Comparison of ENCODE assay signal across 8 mouse cellular contexts in the genomic region with DNA sequence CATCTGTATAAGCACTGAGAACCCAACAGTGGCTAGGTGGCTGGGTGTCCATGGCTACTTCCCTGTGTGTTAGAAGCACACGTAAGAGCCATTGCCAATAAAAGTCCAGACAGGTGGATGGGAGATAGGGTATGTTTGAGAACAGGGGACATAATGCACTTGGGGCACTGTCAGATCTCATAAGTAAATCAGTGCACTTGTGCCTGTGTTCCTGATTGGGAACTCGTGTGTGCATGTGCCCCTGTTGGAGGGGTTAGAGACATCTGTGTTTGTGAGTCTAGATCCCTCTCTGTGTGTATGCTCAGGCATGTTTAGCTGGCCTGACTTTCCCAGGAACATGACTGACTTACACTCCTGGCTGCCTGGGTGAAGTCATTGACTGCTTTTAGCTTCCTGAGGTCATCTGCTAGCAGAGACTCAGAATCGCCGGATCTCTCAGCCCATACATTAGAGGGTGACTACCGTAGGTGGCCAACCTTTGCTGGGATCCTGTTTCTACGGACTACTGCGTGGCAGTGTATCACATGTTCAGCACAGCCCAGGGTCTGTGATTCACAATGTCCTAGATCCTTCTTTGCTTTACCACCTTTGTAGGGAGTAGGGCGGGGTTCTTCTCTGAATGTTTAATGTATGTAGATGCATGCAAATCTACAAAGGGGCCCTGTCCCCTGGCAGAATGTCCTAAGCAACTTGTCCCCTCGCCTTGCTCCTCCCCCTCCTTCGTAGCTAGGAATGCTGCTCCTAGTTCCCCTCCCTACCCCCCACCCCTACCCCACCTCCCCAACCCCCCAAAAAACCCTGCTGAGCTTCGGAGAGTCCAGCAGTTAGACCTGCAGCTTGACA. TPM values are rescaled to one million over a fixed set of nuclear protein-coding genes. Genes with fewer than 3 reads are reported as not detected.
DNase-seq lines count a peak whose midpoint lies in the region; ATAC-seq and TF ChIP-seq lines count a peak whose summit lies in the region.

No protein-coding gene starts in this region.

- H3K27ac ChIP-seq in kidney, adult 2 months (ENCODE audit: insufficient read depth, low read depth, low read length) = 0 out of 2 replicates have a peak overlapping the region, but pooled peaks have one; percentile 18
- peak overlapping the region; percentile 97 for H3K27ac ChIP-seq in heart, embryonic 12.5 days (ENCODE audit: poor library complexity, severe bottlenecking)
- peak overlapping the region; percentile 96 for H3K27ac ChIP-seq in midbrain, embryonic 13.5 days

- no peak for TF ChIP-seq POLR2A in kidney, adult 2 months (IDR thresholded peaks at IDR 0.05; ENCODE audit: low read depth, low read length)

- H3K9ac ChIP-seq in heart, embryonic 12.5 days = peak overlapping the region; percentile 57
- peak overlapping the region; percentile 33; the same call in 1 of the 2 replicates for H3K9ac ChIP-seq in midbrain, embryonic 13.5 days (replicated peaks)

- H3K36me3 ChIP-seq in kidney, adult 2 months (ENCODE audit: control insufficient read depth, insufficient read depth, low read length) = no peaks in the 10 kb centered on the region
- H3K36me3 ChIP-seq in heart, embryonic 12.5 days = peaks cover 33% of the 10 kb centered on the region
- peaks cover 42% of the 10 kb centered on the region for H3K36me3 ChIP-seq in midbrain, embryonic 13.5 days

- H3K4me2 ChIP-seq in heart, embryonic 12.5 days = peak overlapping the region; percentile 53
- peak overlapping the region; percentile 87 for H3K4me2 ChIP-seq in midbrain, embryonic 13.5 days (replicated peaks)

- DNase-seq in kidney, adult 2 months = no peak
- no peak for DNase-seq in kidney, postnatal 25 days
- DNase-seq in R1 (ENCODE audit: low read depth, low spot score) = peak; percentile 94
- no peak for DNase-seq in ovary, postnatal 10 days (ENCODE audit: low spot score)
- DNase-seq in layer of hippocampus, adult 8-10 months (ENCODE audit: low spot score in 2 of 2) = no peak
- DNase-seq in spleen, postnatal 10 days (ENCODE audit: low spot score in 2 of 2) = no peak

- H3K9me3 ChIP-seq in heart, embryonic 12.5 days (replicated peaks) = no peaks in the 10 kb centered on the region
- no peaks in the 10 kb centered on the region for H3K9me3 ChIP-seq in midbrain, embryonic 13.5 days

- no peak for ATAC-seq in heart, embryonic 12.5 days (ENCODE audit: insufficient number of reproducible peaks, low FRiP score)
- peak; percentile 19 for ATAC-seq in midbrain, embryonic 13.5 days

- H3K4me3 ChIP-seq in kidney, adult 2 months (ENCODE audit: insufficient read depth, low read depth, low read length) = no peak overlapping the region
- 0 out of 2 replicates have a peak overlapping the region, but pooled peaks have one; percentile 3 for H3K4me3 ChIP-seq in heart, embryonic 12.5 days
- peak overlapping the region; percentile 16 for H3K4me3 ChIP-seq in midbrain, embryonic 13.5 days (replicated peaks)

- H3K27me3 ChIP-seq in kidney, adult 2 months (replicated peaks; ENCODE audit: control insufficient read depth, insufficient read depth, low read length) = no peaks in the 10 kb centered on the region
- H3K27me3 ChIP-seq in heart, embryonic 12.5 days (replicated peaks) = no peaks in the 10 kb centered on the region
- no peaks in the 10 kb centered on the region for H3K27me3 ChIP-seq in midbrain, embryonic 13.5 days

- WGBS in kidney, adult 2 months = 48% methylated on average over 11 of the region's 11 CpGs
- 18% methylated on average over 11 of the region's 11 CpGs for WGBS in heart, embryonic 12.5 days
- 11% methylated on average over 11 of the region's 11 CpGs for WGBS in midbrain, embryonic 13.5 days

- TF ChIP-seq CTCF in kidney, adult 2 months (conservative IDR thresholded peaks at IDR 0.05; ENCODE audit: insufficient read depth, insufficient read length, low read depth, low read length) = no peak

- H3K4me1 ChIP-seq in kidney, adult 2 months (ENCODE audit: control insufficient read depth, insufficient read depth, low read length) = peaks cover 19% of the 10 kb centered on the region
- H3K4me1 ChIP-seq in heart, embryonic 12.5 days (replicated peaks) = peaks cover 54% of the 10 kb centered on the region
- H3K4me1 ChIP-seq in midbrain, embryonic 13.5 days (replicated peaks) = peaks cover 66% of the 10 kb centered on the region

RNA-seq across cellular contexts. Expression of a gene that starts 31.2 kb away (rescaled TPM):
- 35.2 and 39.1 TPM in 2 replicates for polyA plus RNA-seq in kidney, adult 2 months (2012; rRNA removed)
- 34.9 and 37.2 TPM in 2 replicates for polyA plus RNA-seq in heart, embryonic 12.5 days (2016; fragmentation: Nextera tagmentation; extraction: Ambion mirVana)
- polyA plus RNA-seq in midbrain, embryonic 13.5 days (2015; fragmentation: Nextera tagmentation; extraction: Ambion mirVana) = 25.9 and 28.6 TPM in 2 replicates
- 10 to 100 TPM; 19.4 to 24.4 (median 21.0) TPM for total RNA-seq in layer of hippocampus, adult 8-10 months (2022)

RNA-seq across cellular contexts. Expression of a gene that starts 31.7 kb away (rescaled TPM):
- 519 and 582 TPM in 2 replicates for polyA plus RNA-seq in kidney, adult 2 months (2012; rRNA removed)
- 88.2 and 90.8 TPM in 2 replicates for polyA plus RNA-seq in heart, embryonic 12.5 days (2016; fragmentation: Nextera tagmentation; extraction: Ambion mirVana)
- 75.7 and 78.8 TPM in 2 replicates for polyA plus RNA-seq in midbrain, embryonic 13.5 days (2015; fragmentation: Nextera tagmentation; extraction: Ambion mirVana)
- total RNA-seq in layer of hippocampus, adult 8-10 months (2022) = 10 to 100 TPM; 67.1 to 80.6 (median 76.9) TPM

RNA-seq across cellular contexts. Expression of a gene that starts 47.0 kb away (rescaled TPM):
- 94.2 and 98.5 TPM in 2 replicates for polyA plus RNA-seq in kidney, adult 2 months (2012; rRNA removed)
- polyA plus RNA-seq in heart, embryonic 12.5 days (2016; fragmentation: Nextera tagmentation; extraction: Ambion mirVana) = 32.5 and 36.9 TPM in 2 replicates
- 109 and 111 TPM in 2 replicates for polyA plus RNA-seq in midbrain, embryonic 13.5 days (2015; fragmentation: Nextera tagmentation; extraction: Ambion mirVana)
- 10 to 100 TPM; 35.5 to 52.4 (median 41.6) TPM for total RNA-seq in layer of hippocampus, adult 8-10 months (2022)

RNA-seq across cellular contexts. Expression of a gene that starts 47.1 kb away (rescaled TPM):
- polyA plus RNA-seq in kidney, adult 2 months (2012; rRNA removed) = 147 and 158 TPM in 2 replicates
- 48.4 and 50.3 TPM in 2 replicates for polyA plus RNA-seq in heart, embryonic 12.5 days (2016; fragmentation: Nextera tagmentation; extraction: Ambion mirVana)
- 63.1 and 66.5 TPM in 2 replicates for polyA plus RNA-seq in midbrain, embryonic 13.5 days (2015; fragmentation: Nextera tagmentation; extraction: Ambion mirVana)
- total RNA-seq in layer of hippocampus, adult 8-10 months (2022) = 100 to 1,000 TPM; 112 to 138 (median 127) TPM

Comparison
In these comparisons a context has a peak if more than half of its experiments do, and no peak if none do; other contexts are left out.
1. H3K27ac ChIP-seq: peak in every context shown above with its lines; median percentile 97 in heart, embryonic 12.5 days; 96 in midbrain, embryonic 13.5 days; 18 in kidney, adult 2 months.